Mouse (Mus musculus) forebrain, embryonic 10.5 days (tissue): ENCODE results near the gene Fbxw7. TPM values are rescaled to one million over a fixed set of nuclear protein-coding genes. Genes with fewer than 3 reads are reported as not detected.
A peak's percentile ranks its signal among the peaks of the same experiment; 100 is the strongest.

Source experiments
- DNase-seq: peaks from one replicate; pipeline ENCODE4 v3.0.0-alpha.2; 2017; ENCODE audit warnings: low spot score; ENCODE audit errors: extremely low spot score
- H3K27ac ChIP-seq: fragments of 300-500 bp; sonication (generic); 2 replicates; pipeline ENCODE4 v1.5.1; 2016; ENCODE audit warnings: mild to moderate bottlenecking
- H3K27me3 ChIP-seq: fragments of 300-500 bp; sonication (generic); 2 replicates; pipeline ENCODE4 v1.6.1; 2016; ENCODE audit warnings: mild to moderate bottlenecking; ENCODE audit not compliant: poor library complexity, severe bottlenecking
- H3K36me3 ChIP-seq: fragments of 300-500 bp; sonication (generic); replicated peaks from 2 replicates; pipeline ENCODE4 v1.6.1; 2016; ENCODE audit warnings: mild to moderate bottlenecking, moderate library complexity
- H3K4me1 ChIP-seq: fragments of 300-500 bp; sonication (generic); 2 replicates; pipeline ENCODE4 v1.6.1; 2016
- H3K4me3 ChIP-seq: fragments of 300-500 bp; sonication (generic); 2 replicates; pipeline ENCODE4 v1.5.1; 2016; ENCODE audit warnings: mild to moderate bottlenecking, moderate library complexity
- H3K9me3 ChIP-seq: fragments of 300-500 bp; sonication (generic); 2 replicates; pipeline ENCODE4 v1.6.1; 2016; ENCODE audit warnings: mild to moderate bottlenecking, moderate library complexity
- WGBS: fragments of 180-500 bp; shearing (Covaris S2); methylation state at CpG from one replicate; pipeline ENCODE4 v1.1.7; 2016; 5-methylcytosine and 5-hydroxymethylcytosine counted together
- polyA plus RNA-seq: library from polyadenylated mRNA; unstranded; fragments of >200 nt; fragmentation: Nextera tagmentation; extraction: Ambion mirVana; gene quantifications from 2 replicates; pipeline ENCODE4 v1.2.1, GENCODE M21; 2016

The Fbxw7 gene
- 11.7 and 11.9 TPM in 2 replicates for polyA plus RNA-seq

DNA sequence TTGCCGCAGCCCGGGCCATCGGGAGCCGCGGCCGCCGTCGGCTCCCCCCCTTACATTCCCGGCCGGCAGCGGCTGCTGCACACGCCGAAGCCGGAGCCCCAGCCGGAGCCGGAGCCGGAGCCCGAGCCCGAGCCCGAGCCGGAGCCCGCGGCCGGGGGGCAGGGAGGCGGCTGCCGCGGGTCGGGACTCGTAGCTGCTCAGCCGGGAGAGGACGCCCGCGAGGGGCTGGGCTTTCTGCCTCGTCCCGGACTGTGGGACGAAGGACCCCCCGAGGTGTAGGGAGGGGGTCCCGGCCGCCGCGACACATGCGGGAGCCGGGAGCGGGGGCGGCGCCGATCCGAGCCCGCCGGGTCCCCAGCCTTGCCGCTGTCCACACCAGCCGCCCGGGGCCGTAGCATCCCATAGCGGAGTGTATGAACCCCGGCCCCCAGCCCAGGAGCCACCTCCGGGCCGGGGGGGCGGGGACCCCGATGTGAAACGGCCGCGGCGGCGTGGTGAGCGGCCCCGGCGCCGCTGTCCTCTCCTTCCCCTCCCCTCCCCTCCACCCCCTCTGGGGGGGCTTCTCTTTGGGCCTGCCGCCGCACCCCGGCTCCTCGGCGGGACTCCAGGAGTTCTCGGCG is at the start of gene Fbxw7:
Gene Fbxw7, plus strand, starts transcription at position 507 of the 620 bp plus-strand sequence.
- peak; percentile 16 for DNase-seq
- H3K27me3 ChIP-seq, result no peaks in the 10 kb centered on the region
- no peaks in the 10 kb centered on the region for H3K9me3 ChIP-seq
- H3K27ac ChIP-seq, result peak within 1 kb of the TSS; percentile 94
- WGBS, result 2% methylated on average over 69 of the region's 76 CpGs
- H3K4me1 ChIP-seq, result peaks cover 37% of the 10 kb centered on the region
- peak within 1 kb of the TSS; percentile 98 for H3K4me3 ChIP-seq
- peaks cover 19% of the 10 kb centered on the region for H3K36me3 ChIP-seq

DNA sequence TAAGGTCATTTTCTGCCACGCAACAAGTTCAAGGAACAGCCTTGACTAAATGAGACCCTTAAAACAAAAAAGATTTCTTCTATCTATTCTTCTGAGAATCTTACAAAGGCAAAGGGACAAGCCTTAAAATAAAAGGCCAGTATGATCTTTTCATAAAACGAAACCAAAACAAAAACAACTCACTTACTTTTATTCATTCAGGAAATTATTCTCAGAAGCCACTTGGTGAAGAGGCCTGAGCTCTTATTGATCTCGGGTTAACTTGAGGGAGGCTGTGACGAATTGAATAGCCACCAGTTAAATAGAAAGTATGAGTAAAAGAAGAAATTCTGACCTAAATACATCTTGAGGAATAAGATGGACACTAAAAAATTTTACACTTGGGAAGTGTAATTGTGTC is 46.1 kb upstream of the Fbxw7 start:
- H3K36me3 ChIP-seq, result no peaks in the 10 kb centered on the region
- H3K4me1 ChIP-seq, result no peaks in the 10 kb centered on the region
- H3K9me3 ChIP-seq, result no peaks in the 10 kb centered on the region
- 93% methylated on average over 4 of the region's 4 CpGs for WGBS
- no peaks in the 10 kb centered on the region for H3K27me3 ChIP-seq
- DNase-seq, result no peak
- H3K4me3 ChIP-seq, result no peak overlapping the region
- no peak overlapping the region for H3K27ac ChIP-seq

DNA sequence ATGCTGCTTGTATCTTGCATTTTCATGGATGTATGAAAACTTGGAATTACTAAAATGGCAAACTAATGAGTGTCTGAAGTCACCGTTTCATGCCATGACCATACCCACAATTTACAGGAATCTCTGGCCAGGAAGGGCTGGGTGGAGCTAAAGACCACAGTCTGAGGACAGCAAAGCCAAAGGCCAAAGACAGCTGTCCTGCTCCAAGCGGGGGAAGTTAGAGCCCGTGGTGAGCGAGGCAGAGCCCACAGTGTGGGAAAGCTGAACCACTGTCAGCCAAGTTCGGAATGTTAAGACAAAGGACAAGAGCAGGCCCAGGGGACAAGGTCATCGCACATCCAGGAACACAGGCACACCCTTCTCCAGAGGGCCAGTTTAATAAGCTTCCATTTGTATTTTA is 45.7 kb upstream of the Fbxw7 start:
- 89% methylated on average over 6 of the region's 6 CpGs for WGBS
- no peak for DNase-seq
- Histone ChIP-seq H3K27me3 (no peaks in the 10 kb centered on the region), H3K4me1 (peaks cover 4% of the 10 kb centered on the region; the same call in 1 of the 2 replicates), H3K4me3 (no peak overlapping the region), H3K9me3 (no peaks in the 10 kb centered on the region), H3K27ac (no peak overlapping the region), H3K36me3 (no peaks in the 10 kb centered on the region)

- no peak for DNase-seq
- WGBS, result 95% methylated on average over 6 of the region's 6 CpGs
- no peak overlapping the region for H3K4me3 ChIP-seq
- no peaks in the 10 kb centered on the region for H3K9me3 ChIP-seq
- no peaks in the 10 kb centered on the region for H3K27me3 ChIP-seq
- no peaks in the 10 kb centered on the region for H3K36me3 ChIP-seq
- H3K4me1 ChIP-seq, result peaks cover 12% of the 10 kb centered on the region; the same call in 1 of the 2 replicates
- no peak overlapping the region for H3K27ac ChIP-seq
These were observed 44.5 kb upstream of the Fbxw7 start for GRCm38 (mm10) chr3:84770518-84770917.

- 90% methylated on average over 2 of the region's 2 CpGs for WGBS
- H3K36me3 ChIP-seq, result no peaks in the 10 kb centered on the region
These were observed 43.1 kb upstream of the Fbxw7 start for GRCm38 (mm10) chr3:84771980-84772379.

GRCm38 (mm10) chr3:84774246-84775066 is 40.6 kb upstream of the Fbxw7 start:
- H3K4me3 ChIP-seq, result no peak overlapping the region
- H3K27me3 ChIP-seq, result no peaks in the 10 kb centered on the region
- no peak overlapping the region for H3K27ac ChIP-seq
- DNase-seq, result no peak
- WGBS, result 64% methylated on average over 8 of the region's 8 CpGs
- peaks cover 19% of the 10 kb centered on the region; the same call in 1 of the 2 replicates for H3K4me1 ChIP-seq
- H3K36me3 ChIP-seq, result no peaks in the 10 kb centered on the region
- H3K9me3 ChIP-seq, result no peaks in the 10 kb centered on the region

More at GRCm38 (mm10) chr3:84771980-84772379, 43.1 kb upstream of the Fbxw7 start:
- peaks cover 19% of the 10 kb centered on the region; the same call in 1 of the 2 replicates for H3K4me1 ChIP-seq
- H3K27me3 ChIP-seq, result no peaks in the 10 kb centered on the region
- no peak overlapping the region for H3K4me3 ChIP-seq
- H3K27ac ChIP-seq, result no peak overlapping the region
- no peaks in the 10 kb centered on the region for H3K9me3 ChIP-seq
- no peak for DNase-seq

GRCm38 (mm10) chr3:84775067-84775423 is 40.0 kb upstream of the Fbxw7 start:
- 75% methylated on average over 6 of the region's 6 CpGs for WGBS
- DNase-seq, result no peak
- H3K27ac ChIP-seq, result no peak overlapping the region

GRCm38 (mm10) chr3:84775577-84775976 is 39.5 kb upstream of the Fbxw7 start:
- Histone ChIP-seq H3K4me3 (no peak overlapping the region), H3K27ac (no peak overlapping the region), H3K36me3 (no peaks in the 10 kb centered on the region), H3K9me3 (no peaks in the 10 kb centered on the region), H3K4me1 (peaks cover 19% of the 10 kb centered on the region; the same call in 1 of the 2 replicates), H3K27me3 (no peaks in the 10 kb centered on the region)
- DNase-seq, result no peak
- WGBS, result 74% methylated on average over 4 of the region's 4 CpGs

More at GRCm38 (mm10) chr3:84775067-84775423, 40.0 kb upstream of the Fbxw7 start:
- Histone ChIP-seq H3K27me3 (no peaks in the 10 kb centered on the region), H3K9me3 (no peaks in the 10 kb centered on the region), H3K36me3 (no peaks in the 10 kb centered on the region), H3K4me3 (no peak overlapping the region), H3K4me1 (peaks cover 19% of the 10 kb centered on the region; the same call in 1 of the 2 replicates)

DNA sequence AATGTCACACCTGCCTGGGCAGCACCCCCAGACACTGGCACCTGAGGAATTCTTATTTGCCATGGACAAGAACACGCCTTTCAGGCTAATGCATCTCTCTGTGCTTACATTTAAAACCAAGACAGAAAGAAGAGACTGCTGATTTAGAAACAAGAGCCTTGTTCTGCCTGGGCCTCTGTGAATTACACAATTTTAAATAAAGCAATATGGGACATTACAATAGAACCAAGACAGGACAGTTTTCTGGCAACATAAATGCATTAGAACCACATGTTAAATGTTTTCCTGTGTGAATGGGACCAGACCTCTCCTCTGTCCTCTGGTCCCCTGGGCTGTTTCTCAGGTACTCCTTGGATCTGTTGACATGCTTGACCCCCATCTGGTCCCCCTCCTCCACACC is 39.0 kb upstream of the Fbxw7 start:
- Histone ChIP-seq H3K4me1 (peaks cover 19% of the 10 kb centered on the region; the same call in 1 of the 2 replicates), H3K27me3 (no peaks in the 10 kb centered on the region), H3K4me3 (no peak overlapping the region), H3K9me3 (no peaks in the 10 kb centered on the region), H3K36me3 (no peaks in the 10 kb centered on the region), H3K27ac (no peak overlapping the region)
- WGBS, result 60% methylated on average over 1 of the region's 1 CpGs
- DNase-seq, result no peak

DNA sequence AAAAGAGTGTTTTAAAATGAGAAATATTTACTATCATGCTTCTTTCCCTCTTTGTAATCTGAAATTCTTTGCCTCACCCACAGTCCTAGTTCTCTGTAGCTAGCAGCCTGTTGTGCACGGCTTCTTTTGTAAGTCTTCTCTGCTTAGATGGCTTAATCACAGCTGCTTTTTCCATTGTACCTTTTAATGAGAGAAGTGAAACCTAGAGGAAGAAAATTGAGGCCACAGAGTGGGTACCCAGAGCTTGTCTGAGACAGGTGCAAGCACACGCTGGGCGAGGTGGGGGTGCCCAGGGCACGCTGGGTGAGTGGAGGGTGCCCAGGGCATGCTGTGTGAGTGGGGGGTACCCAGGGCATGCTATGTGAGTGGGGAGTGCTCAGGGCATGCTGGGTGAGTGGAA is 27.2 kb upstream of the Fbxw7 start:
- 90% methylated on average over 4 of the region's 4 CpGs for WGBS
- Histone ChIP-seq H3K4me3 (no peak overlapping the region), H3K4me1 (no peaks in the 10 kb centered on the region), H3K9me3 (peaks cover 16% of the 10 kb centered on the region), H3K36me3 (no peaks in the 10 kb centered on the region), H3K27ac (no peak overlapping the region), H3K27me3 (no peaks in the 10 kb centered on the region)
- DNase-seq, result no peak

DNA sequence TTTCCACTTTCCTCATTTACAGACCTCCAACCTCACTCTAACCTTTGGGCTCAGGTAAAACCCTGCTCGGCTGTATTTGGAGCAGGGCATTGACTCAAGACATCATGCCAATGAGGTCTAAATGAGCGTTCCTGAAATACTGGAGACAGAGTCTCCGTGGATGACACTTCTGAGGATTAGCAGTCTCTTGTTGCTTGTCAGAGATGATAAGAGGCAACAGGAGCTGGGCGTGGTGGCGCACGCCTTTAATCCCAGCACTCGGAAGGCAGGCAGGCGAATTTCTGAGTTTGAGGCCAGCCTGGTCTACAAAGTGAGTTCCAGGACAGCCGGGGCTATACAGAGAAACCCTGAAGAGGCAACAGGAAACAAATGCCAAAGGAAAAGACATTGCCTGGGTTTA is 11.0 kb upstream of the Fbxw7 start:
- H3K4me3 ChIP-seq, result no peak overlapping the region
- WGBS, result 80% methylated on average over 9 of the region's 9 CpGs
- DNase-seq, result no peak
- H3K27me3 ChIP-seq, result no peaks in the 10 kb centered on the region
- no peaks in the 10 kb centered on the region for H3K9me3 ChIP-seq
- no peaks in the 10 kb centered on the region for H3K4me1 ChIP-seq
- H3K27ac ChIP-seq, result no peak overlapping the region
- H3K36me3 ChIP-seq, result no peaks in the 10 kb centered on the region

DNA sequence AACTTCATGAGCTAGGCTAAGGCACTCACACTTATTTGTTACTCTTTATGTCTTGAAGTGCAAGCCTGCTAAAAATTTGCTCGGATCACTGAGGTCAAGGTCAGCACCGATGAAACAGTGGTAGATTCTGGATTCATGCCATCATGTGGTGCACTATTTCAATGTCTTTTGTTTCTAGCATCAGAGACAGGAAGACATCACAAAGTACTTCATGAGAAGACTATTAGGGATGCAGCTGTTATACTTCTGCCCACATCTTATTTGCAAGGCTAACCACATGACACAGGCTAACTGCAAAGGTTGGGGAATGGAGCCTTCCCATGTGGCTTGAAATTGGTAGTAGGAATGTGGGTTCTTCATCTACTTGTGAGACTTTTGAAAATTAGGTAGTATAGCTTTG is 8.9 kb upstream of the Fbxw7 start:
- no peaks in the 10 kb centered on the region for H3K36me3 ChIP-seq
- no peaks in the 10 kb centered on the region for H3K27me3 ChIP-seq
- H3K4me3 ChIP-seq, result no peak overlapping the region
- DNase-seq, result no peak
- no peak overlapping the region for H3K27ac ChIP-seq
- no peaks in the 10 kb centered on the region for H3K9me3 ChIP-seq
- no peaks in the 10 kb centered on the region for H3K4me1 ChIP-seq
- WGBS, result 88% methylated on average over 2 of the region's 2 CpGs

- Histone ChIP-seq H3K27me3 (no peaks in the 10 kb centered on the region), H3K27ac (no peak overlapping the region), H3K9me3 (no peaks in the 10 kb centered on the region), H3K4me1 (peaks cover 5% of the 10 kb centered on the region), H3K36me3 (no peaks in the 10 kb centered on the region), H3K4me3 (no peak overlapping the region)
- no peak for DNase-seq
- 81% methylated on average over 3 of the region's 3 CpGs for WGBS
These were observed 7.2 kb upstream of the Fbxw7 start for GRCm38 (mm10) chr3:84807826-84808225.
